Mouse (Mus musculus) CH12.LX (cell line): ENCODE data around the gene Ikzf2.

ENCODE experiments used
- CTCF ChIP-seq, 2 experiments: IDR thresholded peaks in 1 of 2; conservative IDR thresholded peaks in 1 of 2; 2 replicates each; pipeline ENCODE4 v1.5.1; 2011 to 2012; ENCODE audit warnings: low read depth in 2 of 2, low read length in 2 of 2, improper control_type of control experiment in 1 of 2, inconsistent platforms in 1 of 2, mild to moderate bottlenecking in 1 of 2, moderate library complexity in 1 of 2
- ZKSCAN1 ChIP-seq: IDR thresholded peaks from 2 replicates; pipeline ENCODE4 v1.6.1; 2012; ENCODE audit warnings: low read depth, inconsistent platforms, low read length, improper control_type of control experiment, borderline replicate concordance

DNA sequence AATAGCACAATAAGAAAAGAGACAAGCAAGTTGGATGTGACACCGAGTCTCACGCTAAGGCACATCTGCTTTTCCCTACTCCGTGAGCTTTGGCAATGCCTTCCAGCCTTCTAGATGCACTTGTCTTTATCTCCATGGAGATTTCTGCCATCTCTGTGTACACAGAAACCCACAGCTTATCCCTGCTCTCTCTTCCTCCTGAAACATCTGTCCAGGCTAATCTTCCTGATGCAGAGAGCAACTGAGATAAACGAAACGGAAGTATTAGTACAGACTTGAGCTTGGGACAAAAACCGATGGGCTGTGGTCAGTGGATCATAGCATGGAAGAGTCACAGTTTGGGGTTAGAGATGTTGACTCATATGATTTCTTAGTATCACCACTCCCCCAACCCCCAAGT lies 179.5 kb downstream of the Ikzf2 start:
- TF ChIP-seq CTCF (conservative IDR thresholded peaks at IDR 0.05 in 1 of 2, IDR thresholded peaks at IDR 0.05 in 1 of 2; ENCODE audit: low read depth in 2 of 2, low read length in 2 of 2) (no peak), ZKSCAN1 (no peak)
